Mouse (Mus musculus) embryo, embryonic 11 days (tissue): ENCODE data around the gene Dcbld1.
"Not testable (repeated sequence)": the region's sequence is repeated elsewhere in the genome, so short reads cannot be mapped to it uniquely, and the experiment has no call there.

Source experiments
- DNase-seq: peaks from one replicate; pipeline ENCODE4 v3.0.0-alpha.2; 2015

The Dcbld1 gene

GRCm38 (mm10) chr10:52309196-52309595 lies 75.8 kb downstream of the Dcbld1 start:
- DNase-seq = no peak

- DNase-seq = no peak
These were observed 86.3 kb downstream of the Dcbld1 start for GRCm38 (mm10) chr10:52319506-52320286.

- no peak for DNase-seq
These were observed 88.5 kb downstream of the Dcbld1 start for GRCm38 (mm10) chr10:52321918-52322317.

- peak; percentile 43 for DNase-seq
These were observed 97.6 kb downstream of the Dcbld1 start for GRCm38 (mm10) chr10:52331007-52331406.

- not testable (repeated sequence) for DNase-seq
These were observed 109.9 kb downstream of the Dcbld1 start for GRCm38 (mm10) chr10:52343324-52343723.

GRCm38 (mm10) chr10:52353184-52353583 lies 119.8 kb downstream of the Dcbld1 start:
- peak; percentile 18 for DNase-seq

GRCm38 (mm10) chr10:52358467-52358866 lies 125.0 kb downstream of the Dcbld1 start, which contains the start of gene Gm26741:
TSS of gene Gm26741 (plus strand) at chr10:52358767.
- no peak for DNase-seq

- DNase-seq = no peak
These were observed 126.9 kb downstream of the Dcbld1 start for GRCm38 (mm10) chr10:52360241-52360735.

GRCm38 (mm10) chr10:52360862-52361609 lies 127.6 kb downstream of the Dcbld1 start:
- DNase-seq = no peak

- DNase-seq = no peak
These were observed 135.0 kb downstream of the Dcbld1 start for GRCm38 (mm10) chr10:52368376-52368775.
